Mouse (Mus musculus): ENCODE data around the gene Fgfr2.

The Fgfr2 gene

DNA sequence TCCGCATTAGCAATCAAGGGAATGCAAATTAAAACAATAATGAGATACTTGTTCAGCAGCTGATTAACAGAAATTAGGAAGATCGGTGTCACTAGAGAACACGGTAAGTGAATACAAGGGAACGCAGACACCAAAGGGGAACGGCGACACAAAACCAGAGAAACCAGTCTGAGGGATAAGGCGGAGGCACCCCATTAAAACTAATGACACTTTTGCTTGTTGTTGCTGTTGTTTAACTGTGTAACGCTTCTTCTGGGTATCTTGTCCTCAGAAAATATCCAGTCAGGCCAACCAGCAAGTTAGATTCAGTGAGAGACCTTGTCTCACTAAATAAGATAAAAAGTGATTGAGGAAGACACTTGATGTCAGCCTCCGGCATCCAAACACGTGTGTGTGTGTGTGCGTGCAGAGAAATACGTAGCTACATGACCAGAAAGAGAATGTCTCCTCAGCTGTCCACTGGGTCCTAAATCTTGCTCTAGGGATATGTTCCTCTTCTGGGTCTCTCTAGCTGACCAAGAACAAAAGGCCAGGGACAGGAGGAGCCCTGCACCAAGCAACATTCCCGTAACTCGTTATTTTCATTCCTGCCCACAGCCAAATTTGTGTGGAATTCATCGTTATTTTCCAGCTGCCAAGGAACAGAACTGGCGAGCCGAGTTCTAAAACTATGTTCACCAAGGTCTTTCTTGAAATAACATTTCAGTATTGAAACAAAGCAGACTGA lies 2901.3 kb downstream of the Fgfr2 start:
- DNase-seq (ENCODE audit: low read depth, low spot score), result no peak

DNA sequence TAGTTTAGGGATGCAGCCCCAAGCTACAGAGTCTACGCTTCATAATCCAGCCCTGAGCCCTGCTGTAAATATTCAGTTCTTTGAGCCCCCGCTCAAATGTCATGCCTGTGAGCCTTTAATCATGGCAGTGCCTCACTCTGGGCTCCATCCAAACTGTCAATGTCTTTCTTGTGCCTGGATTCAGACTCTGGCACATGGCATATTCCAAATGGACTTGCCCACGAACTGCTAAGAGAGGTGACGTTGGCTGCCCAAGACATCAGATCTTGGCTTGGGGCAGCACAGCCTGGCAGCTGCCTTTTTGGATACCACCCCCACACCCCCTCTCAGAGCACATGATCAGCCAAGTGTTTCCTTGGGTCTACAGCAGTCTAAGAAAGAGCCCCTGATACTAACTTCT lies 2902.5 kb downstream of the Fgfr2 start:
- DNase-seq (ENCODE audit: low read depth, low spot score), result no peak

DNA sequence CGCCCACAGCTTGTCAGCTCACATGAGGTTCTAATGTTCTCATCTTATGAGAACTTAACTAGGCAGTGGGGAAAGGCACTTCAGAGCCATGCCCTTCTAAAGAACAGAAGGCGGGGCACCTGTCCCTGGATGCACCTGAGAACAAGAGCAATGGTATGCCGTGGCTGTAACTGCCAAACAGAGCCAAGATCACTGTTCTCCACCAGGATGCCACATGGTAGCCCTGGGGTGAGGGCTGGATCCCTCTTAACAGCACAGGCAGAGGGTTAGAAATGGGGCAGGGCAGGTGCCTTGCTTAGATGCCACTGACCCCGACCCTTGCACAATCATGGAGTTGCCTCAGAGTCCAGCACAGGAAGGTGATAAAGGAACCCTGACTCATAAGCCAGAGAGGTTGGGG lies 2903.3 kb downstream of the Fgfr2 start:
- DNase-seq (ENCODE audit: low read depth, low spot score), result no peak

DNA sequence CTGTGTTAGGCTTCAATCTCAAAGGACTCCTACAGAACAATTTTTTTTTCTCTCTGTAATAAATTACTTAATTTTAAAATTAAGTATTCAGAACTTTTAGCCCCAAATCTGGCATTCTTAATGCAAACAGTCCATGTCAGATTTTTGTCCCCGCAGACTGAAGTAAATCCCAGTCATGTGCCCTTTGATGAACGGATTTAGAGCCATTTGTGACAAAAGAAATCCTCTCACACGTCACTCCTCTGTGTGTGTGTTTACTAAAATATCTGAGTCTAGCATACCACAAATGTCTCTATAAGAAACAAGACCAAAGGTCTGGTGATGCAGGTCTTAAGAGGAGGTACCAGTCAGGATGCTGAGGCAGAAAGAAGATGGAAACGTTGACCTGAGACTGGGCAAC lies 2906.9 kb downstream of the Fgfr2 start:
- DNase-seq (ENCODE audit: low read depth, low spot score), result no peak

DNA sequence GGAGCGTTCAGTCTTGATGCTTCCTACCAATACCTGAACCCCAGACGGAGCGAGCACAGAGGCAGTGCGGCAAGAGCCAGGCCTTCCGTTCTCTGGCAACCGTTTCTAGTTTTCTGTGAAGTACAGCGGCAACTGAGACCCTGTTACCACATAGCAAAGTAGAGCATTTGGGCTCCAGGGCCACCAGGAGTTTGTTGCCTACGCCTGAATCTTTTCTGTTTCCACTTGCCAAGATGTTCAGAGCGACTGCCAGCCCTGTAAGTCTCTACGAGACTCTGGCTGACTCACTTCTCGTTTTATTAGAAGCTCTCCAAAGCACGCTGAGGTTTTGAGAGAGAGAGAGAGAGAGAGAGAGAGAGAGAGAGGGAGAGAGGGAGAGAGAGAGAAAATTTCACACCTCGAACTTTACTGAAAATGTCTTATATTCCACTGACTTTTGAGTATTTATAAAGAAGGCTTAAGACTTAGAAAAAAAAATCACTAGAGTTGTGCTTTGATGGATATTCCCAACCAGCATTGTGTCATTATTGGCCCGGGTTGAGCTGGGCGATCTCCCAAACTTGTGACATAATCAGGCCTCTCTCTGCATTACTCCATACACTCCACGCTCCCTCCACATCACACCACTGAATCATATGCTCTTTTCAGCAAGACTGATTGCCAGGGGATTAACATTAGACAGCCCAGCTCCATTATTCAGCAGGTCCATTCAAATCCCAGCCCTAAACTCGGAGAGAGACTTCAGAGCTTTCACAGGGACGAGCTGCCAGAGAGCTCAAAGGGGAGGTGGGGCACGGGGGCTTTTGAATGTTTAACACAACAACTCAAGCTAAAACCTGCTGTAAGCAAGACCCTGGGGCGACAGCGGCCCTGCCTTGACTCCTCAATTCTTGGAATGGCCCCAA lies 2907.6 kb downstream of the Fgfr2 start:
- no peak for DNase-seq (ENCODE audit: low read depth, low spot score)

DNA sequence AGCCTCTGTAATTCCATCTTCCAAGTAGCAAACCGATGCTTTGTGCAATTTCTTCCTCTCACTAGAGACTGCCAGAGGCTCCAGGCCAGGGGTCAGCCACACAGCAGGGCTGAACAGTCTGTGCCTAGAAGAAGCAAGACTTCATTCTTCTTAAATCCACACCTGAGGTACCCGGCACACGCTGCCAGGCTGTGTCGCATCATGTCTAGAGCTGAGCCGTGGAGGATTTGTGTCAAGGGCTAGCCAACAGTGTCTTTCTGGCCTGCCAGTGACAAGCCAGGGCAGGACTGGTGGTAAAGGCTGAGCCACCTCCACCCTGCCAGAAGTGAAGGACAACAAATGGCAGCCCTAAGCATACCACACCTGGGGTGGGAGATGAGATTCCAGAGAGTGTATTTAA lies 2910.0 kb downstream of the Fgfr2 start:
- no peak for DNase-seq (ENCODE audit: low read depth, low spot score)

DNA sequence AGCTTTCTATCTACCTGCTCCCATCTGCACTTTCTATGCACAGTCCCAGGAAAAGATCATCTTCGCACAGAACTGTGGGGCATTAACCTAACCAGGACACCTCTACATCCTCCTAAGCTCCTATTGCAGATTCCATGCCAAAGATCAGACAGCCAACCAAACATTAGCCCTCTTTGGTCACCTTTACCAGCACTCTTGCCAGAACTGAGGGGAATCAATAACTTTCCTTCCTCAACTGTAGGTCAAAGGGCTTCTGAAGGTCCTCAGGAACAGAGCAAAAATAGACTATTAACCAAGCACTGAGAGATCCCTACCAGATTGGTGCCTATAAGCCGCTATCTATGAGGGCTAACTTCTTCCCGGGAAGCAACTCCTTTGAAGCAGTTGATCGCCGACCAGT lies 2911.7 kb downstream of the Fgfr2 start:
- DNase-seq (ENCODE audit: low read depth, low spot score), result no peak

DNA sequence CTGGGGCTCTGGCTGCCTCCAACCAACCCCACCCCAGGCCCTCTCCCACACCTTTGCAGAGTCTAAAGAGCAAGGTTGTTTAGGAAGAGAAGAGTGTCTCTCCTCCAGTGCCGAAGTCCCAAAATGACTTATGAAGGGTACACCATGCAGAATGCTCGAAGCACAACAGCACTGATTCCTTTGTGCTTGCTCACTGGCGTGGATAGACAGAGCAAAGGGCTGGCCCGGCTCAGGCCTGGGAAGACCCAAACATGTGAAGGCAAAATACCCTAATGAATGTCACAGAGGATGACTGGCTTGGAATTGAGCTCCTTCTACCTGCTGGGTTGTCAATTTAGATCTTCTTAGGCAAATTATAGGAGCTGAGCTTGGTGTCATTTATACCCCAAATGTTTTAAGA lies 2914.5 kb downstream of the Fgfr2 start:
- DNase-seq (ENCODE audit: low read depth, low spot score), result no peak

DNA sequence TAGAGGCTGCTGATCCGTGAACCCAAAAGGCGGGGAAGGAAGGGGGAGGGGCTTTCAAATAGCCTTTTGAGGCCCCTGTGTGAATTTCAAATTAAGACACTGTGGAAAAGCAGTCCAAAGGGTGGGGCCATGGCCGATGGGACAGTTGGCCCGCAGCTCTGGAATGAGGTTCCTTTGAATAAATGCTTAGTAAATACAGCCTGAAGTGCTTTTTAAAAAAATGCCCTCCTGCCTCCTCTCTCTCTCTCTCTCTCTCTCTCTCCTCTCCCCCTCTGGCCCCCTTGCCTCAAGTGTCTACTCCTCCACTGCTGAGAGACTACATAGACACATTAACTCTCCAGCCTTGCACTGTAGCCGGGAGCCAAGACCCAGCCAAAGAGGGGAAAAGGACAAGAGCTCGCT lies 2917.0 kb downstream of the Fgfr2 start:
- no peak for DNase-seq (ENCODE audit: low read depth, low spot score)

DNA sequence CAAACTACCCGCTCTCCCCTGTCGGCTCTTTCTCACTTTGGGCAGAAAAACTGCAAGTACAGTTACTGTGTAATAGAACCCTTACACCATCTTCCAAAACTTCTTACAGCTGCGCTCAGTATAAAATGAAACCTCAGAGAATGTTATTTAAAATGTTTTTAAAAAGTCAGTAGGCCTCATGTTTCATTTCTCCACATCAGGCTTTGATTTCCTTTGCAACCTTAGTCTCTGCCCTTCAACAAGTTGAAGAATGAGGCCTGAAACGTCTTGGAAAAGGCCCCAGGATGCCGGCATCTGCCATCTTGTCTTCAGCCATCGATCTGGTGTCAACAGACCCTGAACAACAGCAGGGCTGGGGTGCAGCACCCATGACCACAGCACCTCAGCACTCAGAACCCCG lies 2918.0 kb downstream of the Fgfr2 start:
- DNase-seq (ENCODE audit: low read depth, low spot score), result no peak

DNA sequence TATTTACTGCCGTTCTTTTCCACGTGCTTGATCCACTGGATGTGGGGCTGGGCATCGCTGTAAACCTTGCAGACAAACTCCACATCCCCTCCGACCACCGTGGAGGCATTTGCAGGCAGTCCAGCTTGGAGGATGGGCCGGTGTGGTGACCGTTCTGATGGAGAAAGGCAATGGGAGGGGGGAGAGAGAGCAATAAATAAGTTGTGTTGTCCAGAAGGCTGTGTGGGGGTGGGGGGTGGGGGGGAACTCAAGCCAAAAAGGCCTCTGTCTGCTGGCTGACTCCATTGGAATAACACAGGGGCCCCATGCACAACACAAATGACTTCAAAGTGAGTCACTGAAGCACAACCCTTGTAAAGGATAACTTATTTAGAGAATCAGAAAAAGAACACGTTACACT lies 2922.1 kb downstream of the Fgfr2 start:
- DNase-seq (ENCODE audit: low read depth, low spot score), result no peak

DNA sequence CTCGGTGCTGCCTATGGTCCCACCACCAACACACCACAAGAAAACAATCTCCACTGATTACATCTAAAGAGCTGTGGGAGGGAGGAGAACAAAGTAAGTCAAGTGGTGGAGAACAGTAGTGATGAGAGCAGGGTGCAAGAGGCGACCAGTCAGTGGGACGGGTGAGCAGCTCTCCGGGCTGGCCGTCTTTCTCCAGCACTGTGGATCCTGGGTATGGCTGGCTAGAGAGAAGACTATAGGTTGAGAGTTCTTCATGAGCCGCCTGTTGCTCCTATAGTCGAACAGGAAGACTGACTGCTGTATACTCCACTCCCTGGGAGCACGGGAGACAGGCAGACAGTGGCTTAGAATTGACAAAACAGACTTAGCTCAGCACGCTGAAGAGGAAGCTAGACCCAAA lies 2923.2 kb downstream of the Fgfr2 start:
- DNase-seq (ENCODE audit: low read depth, low spot score), result no peak

DNA sequence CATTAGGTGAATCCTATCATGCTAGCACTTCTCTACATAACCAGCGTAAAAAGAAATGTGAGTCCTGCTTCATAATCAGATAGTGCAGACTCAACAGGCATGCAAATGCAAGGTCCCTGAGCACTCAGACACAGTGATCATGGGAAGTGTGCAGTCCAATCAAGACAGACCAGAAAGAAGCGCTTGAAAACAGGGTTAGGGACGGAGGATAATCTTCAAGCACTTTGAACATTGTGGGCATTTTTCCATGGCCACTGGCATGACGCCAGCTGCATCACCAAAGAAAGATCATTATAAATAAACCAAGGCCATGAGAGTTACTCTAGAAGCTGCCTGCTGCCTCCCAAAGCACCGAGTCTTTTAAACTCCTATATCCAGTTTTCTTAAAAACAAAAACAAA lies 2923.8 kb downstream of the Fgfr2 start:
- no peak for DNase-seq (ENCODE audit: low read depth, low spot score)

DNA sequence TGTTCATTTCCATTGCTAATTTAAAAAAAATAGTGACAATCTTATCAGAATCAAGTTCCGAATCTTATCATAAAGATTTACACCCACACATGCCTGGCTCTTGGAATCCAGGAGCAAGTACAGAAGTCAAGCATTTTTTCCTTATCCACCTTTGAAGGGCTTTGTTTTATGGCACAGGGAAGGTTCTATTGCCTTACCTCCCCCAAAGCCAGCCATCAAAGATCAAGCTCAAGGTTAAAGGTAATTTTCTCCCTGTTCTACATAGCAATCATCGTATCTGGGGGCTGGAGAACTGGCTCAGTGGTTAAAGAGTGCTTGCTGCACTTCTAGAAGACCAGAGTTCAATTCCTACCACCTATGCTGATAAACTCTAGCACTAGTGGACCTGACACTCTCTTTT lies 2928.1 kb downstream of the Fgfr2 start:
- DNase-seq (ENCODE audit: low read depth, low spot score), result no peak

DNA sequence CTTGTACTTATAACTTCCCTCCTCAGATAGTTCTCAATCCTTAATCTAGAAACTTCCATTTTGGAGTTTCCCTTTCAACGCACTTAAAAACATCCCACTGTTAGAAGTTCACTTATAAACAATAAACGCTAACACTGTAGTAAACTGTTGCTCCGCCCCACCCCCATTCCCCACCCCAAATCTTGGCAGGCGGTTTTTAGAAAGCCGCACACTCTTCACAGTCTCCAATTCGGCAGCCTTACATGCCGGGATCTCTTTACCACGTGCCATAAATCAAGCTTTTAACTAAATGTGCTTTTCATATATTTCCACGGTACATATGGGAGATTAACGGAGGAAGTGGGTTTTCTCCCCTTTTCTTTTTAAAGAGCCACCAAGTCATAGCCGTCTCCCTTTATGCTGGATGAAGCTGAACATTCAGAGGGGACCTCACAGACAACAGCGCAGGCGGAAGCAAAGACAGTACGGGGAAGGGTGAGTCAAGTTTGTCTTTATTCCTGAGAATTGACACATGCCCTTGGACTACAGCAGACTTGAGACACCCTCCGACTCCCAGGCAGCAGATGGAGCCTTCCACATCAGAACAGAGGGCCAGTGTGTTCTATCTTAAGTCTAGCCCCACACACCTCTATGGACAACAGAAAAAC lies 2932.7 kb downstream of the Fgfr2 start:
- no peak for DNase-seq (ENCODE audit: low read depth, low spot score)

DNA sequence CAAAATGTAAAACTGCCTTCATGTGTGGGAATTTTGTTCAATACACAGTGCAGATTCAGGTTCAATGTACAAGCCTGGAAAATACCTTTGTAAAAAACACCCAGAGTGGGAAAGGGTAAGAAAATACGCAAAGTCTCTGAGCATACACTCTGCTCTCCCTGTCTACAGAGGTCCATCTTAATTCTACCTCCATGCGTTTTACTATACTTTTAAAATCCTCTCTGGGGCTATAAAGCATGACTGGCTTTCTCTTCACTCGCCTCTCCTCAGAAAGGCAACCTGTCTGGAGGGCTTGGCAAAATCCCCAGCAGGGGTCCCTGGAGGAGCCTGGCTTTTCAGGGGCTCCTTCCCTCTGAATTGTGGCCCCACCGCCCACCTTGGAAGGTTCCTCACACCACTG lies 2933.2 kb downstream of the Fgfr2 start:
- DNase-seq (ENCODE audit: low read depth, low spot score), result no peak

DNA sequence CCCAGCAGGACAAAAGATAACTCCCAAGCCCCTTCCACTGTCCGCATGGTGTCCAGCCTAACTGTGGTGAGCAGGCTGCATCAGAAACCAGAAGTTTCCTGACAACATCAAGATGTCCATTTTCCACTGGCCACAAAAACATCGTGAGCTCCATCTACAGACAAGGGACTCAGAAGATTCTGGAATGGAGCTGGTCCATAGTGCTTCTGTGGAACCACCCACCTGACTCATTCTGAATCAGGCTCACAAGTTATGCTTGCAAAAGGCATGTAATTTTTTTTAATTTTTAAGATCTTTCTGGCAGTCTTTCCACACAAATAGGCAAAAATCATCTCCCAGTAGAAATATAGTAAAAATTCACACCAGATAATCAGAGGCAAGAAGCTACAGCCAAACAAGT lies 2935.0 kb downstream of the Fgfr2 start:
- DNase-seq (ENCODE audit: low read depth, low spot score), result no peak

DNA sequence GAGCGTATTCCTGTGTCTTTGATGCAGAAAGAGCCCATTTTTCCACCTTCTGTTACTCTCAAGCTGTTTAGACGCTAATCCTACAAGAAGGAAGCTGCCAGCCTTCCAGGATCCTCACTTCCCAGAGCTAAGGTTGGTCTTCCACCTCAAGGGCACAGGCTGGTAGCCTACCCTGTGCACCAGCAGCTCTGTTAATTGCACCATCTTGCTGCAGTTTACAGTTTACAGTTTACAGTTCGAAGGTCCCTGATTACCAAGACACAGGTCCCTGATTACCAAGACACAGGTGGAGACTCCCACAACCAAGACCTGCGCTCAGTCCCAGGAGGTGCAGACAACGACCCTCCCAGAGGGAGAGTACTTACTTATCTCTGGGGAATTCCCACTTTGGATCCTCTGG lies 2938.3 kb downstream of the Fgfr2 start:
- DNase-seq (ENCODE audit: low read depth, low spot score), result no peak

DNA sequence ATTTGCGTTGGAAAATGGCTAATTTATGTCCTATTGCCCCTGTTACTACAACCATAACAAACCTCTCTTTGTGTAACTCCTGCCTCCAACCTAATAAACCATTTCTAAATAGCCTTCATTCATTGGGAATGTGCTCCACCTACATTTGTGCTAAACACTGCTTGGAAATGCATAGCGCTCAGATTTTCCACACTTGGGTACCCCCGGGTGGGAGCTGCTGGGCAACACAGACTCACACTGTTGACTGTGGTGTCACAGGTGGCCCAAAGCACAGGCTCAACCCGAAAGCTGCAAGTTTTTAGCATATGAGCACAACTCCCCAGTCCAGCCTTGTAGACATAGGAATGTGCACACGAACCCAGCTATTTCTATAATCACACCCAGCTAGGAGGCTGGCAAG lies 2939.2 kb downstream of the Fgfr2 start:
- peak; percentile 68 for DNase-seq (ENCODE audit: low read depth, low spot score)

DNA sequence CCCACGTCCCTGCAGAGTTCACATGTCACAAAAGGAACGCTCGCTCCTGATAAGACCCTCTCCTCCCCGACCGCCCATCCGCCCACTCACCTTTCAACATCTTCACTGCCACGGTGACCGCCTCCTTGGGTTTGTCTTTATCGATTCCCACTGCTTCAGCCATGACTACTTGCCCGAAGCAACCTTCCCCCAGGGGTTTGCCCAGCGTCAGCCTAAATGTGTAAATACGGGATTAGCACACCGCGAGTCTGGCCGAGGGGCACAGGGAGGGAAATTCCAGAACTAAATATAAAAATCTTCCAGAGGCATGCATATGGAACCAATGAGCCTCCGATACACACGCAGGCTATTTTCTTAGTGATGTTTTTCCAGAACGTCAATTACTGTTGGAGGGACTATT lies 2940.6 kb downstream of the Fgfr2 start:
- DNase-seq (ENCODE audit: low read depth, low spot score), result peak; percentile 62

DNA sequence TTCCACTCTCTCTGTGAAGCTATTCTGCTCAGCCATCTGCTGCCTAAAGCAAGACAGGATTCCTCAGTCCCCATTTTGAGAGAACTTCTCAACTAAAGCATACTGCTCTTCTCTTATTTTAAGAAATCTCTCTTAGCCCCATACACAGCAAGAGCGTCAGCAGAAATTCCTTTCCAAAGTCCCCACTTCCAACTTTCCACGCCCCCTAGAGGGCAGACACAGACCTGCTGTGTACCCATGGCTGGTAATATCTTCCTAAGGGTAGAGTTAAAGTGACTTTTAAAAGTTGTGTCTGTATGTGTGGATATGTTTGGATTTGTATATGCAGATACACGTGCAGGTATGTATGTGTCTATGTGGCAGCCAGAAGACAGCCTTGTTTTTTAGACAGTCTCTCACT lies 2944.2 kb downstream of the Fgfr2 start:
- DNase-seq (ENCODE audit: low read depth, low spot score), result no peak

DNA sequence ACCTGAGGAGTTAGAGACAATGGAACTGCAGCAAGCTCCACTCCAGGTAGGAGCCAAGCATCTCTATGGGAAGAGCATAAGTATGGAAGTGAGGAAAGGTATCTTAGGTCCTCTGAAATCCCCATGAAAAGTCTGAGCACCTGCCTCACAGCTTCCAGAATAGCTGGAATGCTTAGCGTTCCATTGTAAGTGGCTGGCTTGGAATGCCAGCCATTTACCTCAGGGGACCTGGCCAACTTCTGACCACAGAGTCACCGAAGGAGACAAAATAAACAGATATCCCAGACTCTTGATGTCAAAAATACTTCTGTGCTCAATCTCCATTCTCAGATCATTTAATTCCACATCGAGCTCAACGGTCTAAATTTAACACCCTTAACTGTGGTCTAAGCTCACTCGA lies 2946.1 kb downstream of the Fgfr2 start:
- no peak for DNase-seq (ENCODE audit: low read depth, low spot score)

DNA sequence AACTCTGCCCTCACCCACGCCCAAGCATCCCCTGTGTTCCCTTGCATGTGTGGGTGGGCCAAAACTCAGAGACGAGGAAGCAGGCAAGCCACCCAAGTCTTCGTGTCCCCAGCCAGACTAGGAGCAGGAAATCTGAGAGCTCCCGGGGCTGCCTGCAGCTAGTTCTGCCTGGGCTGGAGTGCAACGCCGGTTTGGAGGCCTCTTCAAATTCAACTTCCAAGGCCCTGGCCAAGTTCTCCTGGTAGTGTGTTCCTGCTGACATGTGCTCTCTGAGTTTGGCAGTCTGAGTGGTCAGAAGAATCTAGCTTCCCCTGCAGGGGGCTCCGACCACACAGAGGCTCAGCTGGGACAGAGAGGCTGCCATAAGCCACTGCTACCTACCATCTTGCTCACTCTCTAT lies 2948.6 kb downstream of the Fgfr2 start:
- DNase-seq (ENCODE audit: low read depth, low spot score), result no peak
